Mouse (Mus musculus): Measurements from ENCODE around the gene Fars2.

DNA sequence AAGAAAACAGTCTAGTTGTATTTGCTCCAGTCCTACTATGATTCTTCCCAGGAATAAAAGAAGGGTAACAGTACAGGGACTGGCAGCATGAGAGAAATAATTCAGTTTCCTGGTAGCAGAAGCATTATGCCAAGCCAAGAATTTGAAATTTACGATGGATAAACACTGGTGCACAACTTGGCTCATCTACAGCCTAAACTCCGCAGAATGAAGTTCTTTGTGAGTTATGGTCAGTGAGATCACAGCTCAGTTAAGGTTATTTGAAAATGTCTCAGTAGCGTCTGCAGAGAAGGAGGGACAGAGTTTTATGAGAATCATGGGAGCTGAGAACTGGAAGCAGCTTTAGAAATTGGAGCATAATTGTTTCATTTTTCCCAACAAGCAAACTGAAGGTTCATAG is 31.2 kb upstream of the Fars2 start:
- TF ChIP-seq POLR2A (IDR thresholded peaks at IDR 0.05; ENCODE audit: low read depth, low read length) (no peak), CTCF (IDR thresholded peaks at IDR 0.05; ENCODE audit: extremely low read depth, insufficient read depth, insufficient read length, insufficient replicate concordance) (no peak)

All from spleen, adult 2 months (tissue).